Mouse (Mus musculus) heart, adult 2 months (tissue): ENCODE results near the gene Olfr69. TPM values are rescaled to one million over a fixed set of nuclear protein-coding genes. Genes with fewer than 3 reads are reported as not detected.
"Not testable (repeated sequence)": the region's sequence is repeated elsewhere in the genome, so short reads cannot be mapped to it uniquely, and the experiment has no call there.

Source experiments
- DNase-seq, 2 experiments: peaks; one replicate each; pipeline ENCODE4 v3.0.0; 2021
- H3K27ac ChIP-seq: fragments of 200-600 bp; 2 replicates; pipeline ENCODE4 v1.8.1; 2022
- H3K27me3 ChIP-seq: fragments of 200-500 bp; 2 replicates; pipeline ENCODE4 v1.6.1; 2012; ENCODE audit warnings: mild to moderate bottlenecking, low read length, inconsistent platforms, mixed read lengths; ENCODE audit not compliant: control insufficient read depth, insufficient read depth
- H3K36me3 ChIP-seq: fragments of 200-500 bp; 2 replicates; pipeline ENCODE4 v1.6.1; 2012; ENCODE audit warnings: low read length, inconsistent platforms; ENCODE audit not compliant: control insufficient read depth, insufficient read depth
- H3K4me1 ChIP-seq: fragments of 200-500 bp; 2 replicates; pipeline ENCODE4 v1.6.1; 2011; ENCODE audit warnings: low read length; ENCODE audit not compliant: control insufficient read depth, insufficient read depth
- H3K4me3 ChIP-seq: fragments of 200-600 bp; 2 replicates; pipeline ENCODE4 v1.8.1; 2022
- H3K79me2 ChIP-seq: fragments of 200-500 bp; replicated peaks from 2 replicates; pipeline ENCODE4 v1.6.1; 2012; ENCODE audit warnings: mild to moderate bottlenecking, inconsistent platforms, low read length, moderate library complexity, mixed read lengths; ENCODE audit not compliant: control insufficient read depth, insufficient read depth
- H3K9ac ChIP-seq: fragments of 200-500 bp; 2 replicates; pipeline ENCODE4 v1.6.1; 2012; ENCODE audit warnings: low read depth, mild to moderate bottlenecking, control low read depth, inconsistent platforms, low read length, mixed read lengths
- CTCF ChIP-seq: fragments of 200-600 bp; IDR thresholded peaks from 2 replicates; pipeline ENCODE4 v1.8.1; 2022; ENCODE audit warnings: antibody characterized with exemption, mild to moderate bottlenecking, moderate library complexity
- EP300 ChIP-seq: fragments of 200-500 bp; IDR thresholded peaks from 2 replicates; pipeline ENCODE4 v1.6.1; 2011; ENCODE audit warnings: low read depth, low read length, control low read depth; ENCODE audit not compliant: insufficient read depth
- POLR2A ChIP-seq: fragments of 200-500 bp; IDR thresholded peaks from 2 replicates; pipeline ENCODE4 v1.6.1; 2011; ENCODE audit warnings: mild to moderate bottlenecking, low read depth, low read length, control low read depth; ENCODE audit not compliant: insufficient read depth
- WGBS: fragments of 180-500 bp; shearing (Covaris S2); methylation state at CpG from one replicate; pipeline ENCODE4 v1.1.7; 2018; 5-methylcytosine and 5-hydroxymethylcytosine counted together
- intact Hi-C: fragments of 180-260 bp; cut with DNase I; formaldehyde crosslinking; loops from one replicate; pipeline ENCODE4 v1.15.1; 2025
- polyA plus RNA-seq: library from polyadenylated mRNA; depleted of rRNA; stranded (reverse); fragments of >200 nt; gene quantifications from 2 replicates; pipeline ENCODE4 v1.2.3, GENCODE M21; 2012
- total RNA-seq, 2 experiments: library from RNA; stranded (reverse); gene quantifications; 2 replicates each; pipeline ENCODE4 v1.2.3; 2021

Gene Olfr69
- total and polyA plus RNA-seq, 3 experiments, result not detected

DNA sequence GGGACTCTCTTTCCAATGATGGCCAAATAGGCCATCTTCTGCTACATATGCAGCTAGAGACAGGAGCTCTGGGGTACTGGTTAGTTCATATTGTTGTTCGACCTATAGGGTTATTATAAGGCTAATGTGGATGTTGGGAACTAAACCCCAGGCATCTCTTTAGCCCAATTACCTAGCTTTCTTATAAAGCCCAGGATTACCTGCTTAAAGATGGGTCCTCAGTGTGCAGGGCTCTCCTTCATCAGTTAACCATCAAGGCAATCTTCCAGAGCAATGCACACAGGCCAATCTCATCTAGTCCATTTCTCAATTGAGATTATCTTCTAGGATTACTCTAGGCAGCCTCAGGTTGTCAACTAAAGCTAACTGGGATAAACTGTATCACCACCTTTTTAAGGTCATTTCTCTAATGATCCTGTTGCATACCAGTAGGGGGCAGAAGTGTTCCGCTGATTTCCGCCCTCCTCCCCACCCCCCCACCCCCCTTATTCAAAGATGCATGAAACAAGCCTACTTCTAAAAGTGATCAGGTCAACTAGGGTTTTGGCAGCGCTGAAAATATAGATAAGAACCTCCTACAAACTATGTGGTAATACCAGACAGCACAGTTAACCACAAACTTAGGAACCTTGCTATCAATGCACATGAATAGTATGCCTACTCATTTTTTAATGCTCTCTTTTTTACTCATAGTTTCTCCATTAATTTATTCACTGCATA is 21.4 kb upstream of the Olfr69 start:
- no peak for DNase-seq
- no peak overlapping the region for H3K9ac ChIP-seq
- no peaks in the 10 kb centered on the region for H3K27me3 ChIP-seq
- no peaks in the 10 kb centered on the region for H3K4me1 ChIP-seq
- no peak overlapping the region for H3K4me3 ChIP-seq
- 24% methylated on average over 4 of the region's 4 CpGs for WGBS
- TF ChIP-seq CTCF (peak; percentile 46), POLR2A (no peak), EP300 (no peak)
- no peaks in the 10 kb centered on the region for H3K36me3 ChIP-seq
- intact Hi-C loops, result loop anchor here (5.0 kb wide), 1 partner anchor 79 kb away; no protein-coding TSS in a partner anchor
- H3K79me2 ChIP-seq, result no peaks in the 10 kb centered on the region
- no peak overlapping the region for H3K27ac ChIP-seq

DNA sequence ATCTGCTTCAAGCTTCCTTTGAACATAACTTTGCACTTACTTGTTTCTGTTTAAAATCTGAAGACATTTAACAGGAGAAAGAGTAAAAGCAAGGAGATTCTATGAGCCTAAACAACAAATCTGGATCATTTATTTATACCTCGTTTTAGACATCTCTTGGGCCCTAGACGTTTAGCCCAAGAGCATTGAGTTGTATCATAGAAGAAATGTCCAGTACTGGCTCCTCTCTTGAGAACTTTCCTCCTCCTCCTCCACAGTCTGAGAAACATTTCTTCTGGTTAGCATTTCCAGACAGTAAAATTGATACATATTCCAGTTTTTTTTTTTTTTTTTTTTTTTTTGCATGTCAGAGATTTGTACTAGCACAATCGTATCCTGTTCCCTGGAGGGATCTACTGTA is 20.3 kb upstream of the Olfr69 start, which contains the start of gene Olfr67:
TSS of gene Olfr67 (minus strand) at position 101 of the 400 bp plus-strand sequence.
- Histone ChIP-seq H3K79me2 (no peaks in the 10 kb centered on the region), H3K4me3 (no peak within 1 kb of the TSS), H3K27me3 (no peaks in the 10 kb centered on the region), H3K27ac (no peak within 1 kb of the TSS), H3K36me3 (no peaks in the 10 kb centered on the region), H3K4me1 (no peaks in the 10 kb centered on the region), H3K9ac (no peak within 1 kb of the TSS)
- no peak for DNase-seq
- 51% methylated on average over 3 of the region's 3 CpGs for WGBS
- intact Hi-C loops, result loop anchor here (5.0 kb wide), 1 partner anchor 81 kb away; no protein-coding TSS in a partner anchor
- TF ChIP-seq POLR2A (no peak), EP300 (no peak), CTCF (no peak)

DNA sequence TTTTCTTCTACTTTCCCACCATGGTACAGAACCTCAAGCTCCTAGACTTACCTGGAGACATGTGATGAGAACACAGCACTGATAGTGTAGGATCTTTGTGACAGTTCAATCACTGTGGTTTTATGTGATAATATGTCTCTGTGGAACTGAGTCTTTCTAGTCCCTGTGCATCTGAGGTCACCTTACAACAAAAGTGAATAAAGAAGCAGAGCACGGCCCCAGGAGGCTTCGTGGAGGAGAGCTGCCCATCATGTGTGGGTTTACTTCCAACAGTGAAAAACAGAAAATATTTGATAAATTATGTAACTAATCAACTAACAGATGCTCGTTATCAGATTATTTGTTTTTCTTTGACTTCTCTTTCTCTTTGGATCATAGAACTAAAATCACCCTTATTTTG is 8.2 kb upstream of the Olfr69 start, which contains the start of gene Olfr68:
TSS of gene Olfr68 (minus strand) at position 101 of the 400 bp plus-strand sequence.
- no peaks in the 10 kb centered on the region for H3K4me1 ChIP-seq
- no peak for TF ChIP-seq EP300
- TF ChIP-seq POLR2A, result no peak
- 72% methylated on average over 3 of the region's 3 CpGs for WGBS

DNA sequence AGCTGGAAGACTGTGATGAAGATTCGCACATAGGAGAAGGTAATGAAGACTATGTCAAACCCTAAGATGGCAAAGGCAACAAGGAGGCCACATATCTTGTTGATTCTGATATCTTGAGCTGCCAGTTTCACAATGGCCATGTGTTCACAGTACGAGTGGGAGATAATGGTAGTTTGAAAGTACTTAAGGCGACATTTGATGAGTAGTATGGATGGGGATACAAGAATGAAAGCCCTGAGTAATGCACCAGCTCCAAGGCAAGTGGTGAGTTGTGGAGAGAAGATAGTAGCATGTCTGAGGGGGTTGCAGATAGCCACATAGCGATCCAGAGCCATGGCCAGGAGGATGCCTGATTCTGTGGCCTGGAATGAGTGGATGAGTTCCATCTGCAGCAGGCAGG is 6.3 kb upstream of the Olfr69 start:
- H3K4me1 ChIP-seq, H3K9ac ChIP-seq, H3K27me3 ChIP-seq, H3K27ac ChIP-seq, DNase-seq, H3K36me3 ChIP-seq, intact Hi-C loops, H3K4me3 ChIP-seq, H3K79me2 ChIP-seq: not testable (repeated sequence)
- WGBS, result 69% methylated on average over 4 of the region's 4 CpGs

More for the DNA sequence above, 8.2 kb upstream of the Olfr69 start, which contains the start of gene Olfr68:
- H3K9ac ChIP-seq, result no peak within 1 kb of the TSS
- H3K27ac ChIP-seq, result no peak within 1 kb of the TSS
- H3K27me3 ChIP-seq, result no peaks in the 10 kb centered on the region
- DNase-seq, result no peak
- no peaks in the 10 kb centered on the region for H3K79me2 ChIP-seq
- no peaks in the 10 kb centered on the region for H3K36me3 ChIP-seq
- no peak within 1 kb of the TSS for H3K4me3 ChIP-seq
- intact Hi-C loops, result no loop called here

DNA sequence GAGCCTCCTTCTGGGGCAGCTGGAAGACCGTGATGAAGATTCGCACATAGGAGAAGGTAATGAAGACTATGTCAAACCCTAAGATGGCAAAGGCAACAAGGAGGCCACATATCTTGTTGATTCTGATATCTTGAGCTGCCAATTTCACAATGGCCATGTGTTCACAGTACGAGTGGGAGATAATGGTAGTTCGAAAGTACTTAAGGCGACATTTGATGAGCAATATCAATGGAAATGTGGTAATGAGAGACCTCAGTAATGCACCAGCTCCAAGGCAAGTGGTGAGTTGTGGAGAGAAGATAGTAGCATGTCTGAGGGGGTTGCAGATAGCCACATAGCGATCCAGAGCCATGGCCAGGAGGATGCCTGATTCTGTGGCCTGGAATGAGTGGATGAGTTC is 3.7 kb downstream of the Olfr69 start:
- H3K4me1 ChIP-seq, H3K4me3 ChIP-seq, intact Hi-C loops, H3K36me3 ChIP-seq, H3K9ac ChIP-seq, H3K27ac ChIP-seq, DNase-seq, H3K79me2 ChIP-seq, H3K27me3 ChIP-seq: not testable (repeated sequence)
- 71% methylated on average over 6 of the region's 6 CpGs for WGBS

DNA sequence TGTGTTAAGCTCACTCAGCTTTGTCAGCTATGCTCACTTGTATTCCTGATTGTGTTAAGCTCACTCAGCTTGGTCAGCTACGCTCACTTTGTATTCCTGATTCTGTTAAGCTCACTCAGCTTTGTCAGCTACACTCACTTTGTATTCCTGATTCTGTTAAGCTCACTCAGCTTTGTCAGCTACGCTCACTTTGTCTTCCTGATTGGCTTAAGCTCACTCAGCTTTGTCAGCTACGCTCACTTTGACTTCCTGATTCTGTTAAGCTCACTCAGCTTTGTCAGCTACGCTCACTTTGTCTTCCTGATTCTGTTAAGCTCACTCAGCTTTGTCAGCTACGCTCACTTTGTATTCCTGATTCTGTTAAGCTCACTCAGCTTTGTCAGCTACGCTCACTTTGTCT is 9.2 kb downstream of the Olfr69 start:
- H3K4me3 ChIP-seq, H3K27me3 ChIP-seq, H3K9ac ChIP-seq, intact Hi-C loops, H3K4me1 ChIP-seq, H3K27ac ChIP-seq, H3K79me2 ChIP-seq, H3K36me3 ChIP-seq: not testable (repeated sequence)
- peak in 1 of 2 experiments; percentile 2 for DNase-seq
- whole genome bisulfite sequencing, result 68% methylated on average over 6 of the region's 6 CpGs
